Mouse (Mus musculus): ENCODE results near the gene Gnl3. TPM values are rescaled to one million over a fixed set of nuclear protein-coding genes. Genes with fewer than 3 reads are reported as not detected.

The Gnl3 gene
- total RNA-seq, 2 experiments from 2014 or later, result 85.6 to 98.0 TPM

Other genes starting within 250 kb of the Gnl3 start
- gene Tmem110, start 193.6 kb downstream of the Gnl3 start, total RNA-seq (2021), result 10 to 100 TPM; 22.2 to 24.4 TPM
- gene Mustn1, start 140.0 kb downstream of the Gnl3 start, total RNA-seq (2021), result 10 to 100 TPM in 1 of 2 experiments, 1 to 10 TPM in 1; 3.8 to 12.1 TPM
- 100 to 1,000 TPM in 1 of 2 experiments, 1 to 10 TPM in 1; 4.4 to 173 TPM for gene Itih4, start 132.7 kb downstream of the Gnl3 start, total RNA-seq (2021)
- gene Itih3, start 95.4 kb downstream of the Gnl3 start, total RNA-seq (2021), result 100 to 1,000 TPM in 1 of 2 experiments, 1 to 10 TPM in 1; 4.4 to 139 TPM
- gene Itih1, start 75.9 kb downstream of the Gnl3 start, total RNA-seq (2021), result 10 to 100 TPM in 1 of 2 experiments, 1 to 10 TPM in 1; 1.3 to 58.7 TPM
- gene Nek4, start 67.8 kb downstream of the Gnl3 start, total RNA-seq (2021), result 10 to 100 TPM; 12.4 to 13.8 TPM
- 10 to 100 TPM; 66.0 to 67.0 TPM for gene Glt8d1, start 17.8 kb downstream of the Gnl3 start, total RNA-seq (2021)
- 100 to 1,000 TPM; 232 to 265 TPM for gene Spcs1, start 17.5 kb downstream of the Gnl3 start, total RNA-seq (2021)
- gene Pbrm1, start within 50 bp of the Gnl3 start, total RNA-seq (2021), result 10 to 100 TPM; 71.4 to 77.5 TPM
- gene Smim4, start 109.8 kb upstream of the Gnl3 start, total RNA-seq (2021), result 10 to 100 TPM; 62.0 to 76.4 TPM
- 10 to 100 TPM; 82.1 to 84.4 TPM for gene Nt5dc2, start 111.9 kb upstream of the Gnl3 start, total RNA-seq (2021)
- gene Stab1, start 149.5 kb upstream of the Gnl3 start, total RNA-seq (2021), result 100 to 1,000 TPM in 1 of 2 experiments, 10 to 100 TPM in 1; 94.1 to 101 TPM
- gene Tnnc1, start 189.2 kb upstream of the Gnl3 start, total RNA-seq (2021), result 10 to 100 TPM in 1 of 2 experiments, 1 to 10 TPM in 1; 5.0 to 13.9 TPM
- gene Nisch, start 197.8 kb upstream of the Gnl3 start, total RNA-seq (2021), result 100 to 1,000 TPM; 496 to 522 TPM
- gene Sema3g, start 198.7 kb upstream of the Gnl3 start, total RNA-seq (2021), result 10 to 100 TPM; 12.6 to 20.0 TPM
- gene Phf7, start 232.2 kb upstream of the Gnl3 start, total RNA-seq (2021), result 10 to 100 TPM; 12.4 to 12.6 TPM
- gene Bap1, start 232.3 kb upstream of the Gnl3 start, total RNA-seq (2021), result 10 to 100 TPM; 82.9 to 83.7 TPM

Measured in adrenal gland, postnatal 4 days (tissue).